Mouse (Mus musculus): Measurements from ENCODE around the gene Gm17655.
"Not testable (repeated sequence)": the region's sequence is repeated elsewhere in the genome, so short reads cannot be mapped to it uniquely, and the experiment has no call there.

The Gm17655 gene

DNA sequence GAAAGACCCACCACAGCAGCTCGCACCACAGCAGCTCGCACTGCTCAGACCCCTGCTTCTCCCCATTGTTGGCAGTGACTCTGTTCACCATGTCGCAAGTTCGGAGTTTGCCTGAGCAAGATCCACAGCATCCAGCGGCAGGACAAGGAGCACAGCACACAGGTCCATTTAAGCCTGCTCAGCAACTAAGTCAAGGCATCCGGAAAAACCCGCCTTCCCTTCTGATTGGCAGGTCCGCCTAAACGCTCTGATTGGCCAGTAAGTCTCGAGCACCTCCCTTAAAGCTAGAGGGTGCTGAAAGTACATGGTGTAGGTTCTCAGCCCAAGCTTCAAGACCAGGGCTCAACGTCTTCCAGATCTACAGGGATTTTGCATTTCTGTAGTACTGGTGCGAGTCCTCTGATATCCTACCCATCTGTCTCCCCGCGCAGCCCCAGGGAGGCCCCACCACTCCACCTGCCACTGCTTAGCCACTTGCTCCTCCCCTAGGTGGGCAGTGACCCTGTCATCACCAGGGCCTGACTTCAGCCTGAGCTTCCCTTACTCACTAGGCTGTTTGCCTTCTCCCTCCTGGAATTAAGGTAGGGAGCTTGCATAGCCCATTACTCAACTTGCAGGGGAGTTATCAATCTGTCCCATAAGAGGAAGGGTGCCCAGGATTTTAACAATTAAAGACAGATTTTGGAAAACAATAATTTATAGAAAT, 14.0 kb upstream of the Gm17655 start:
- DNase-seq (ENCODE audit: low read depth, low spot score), result no peak

DNA sequence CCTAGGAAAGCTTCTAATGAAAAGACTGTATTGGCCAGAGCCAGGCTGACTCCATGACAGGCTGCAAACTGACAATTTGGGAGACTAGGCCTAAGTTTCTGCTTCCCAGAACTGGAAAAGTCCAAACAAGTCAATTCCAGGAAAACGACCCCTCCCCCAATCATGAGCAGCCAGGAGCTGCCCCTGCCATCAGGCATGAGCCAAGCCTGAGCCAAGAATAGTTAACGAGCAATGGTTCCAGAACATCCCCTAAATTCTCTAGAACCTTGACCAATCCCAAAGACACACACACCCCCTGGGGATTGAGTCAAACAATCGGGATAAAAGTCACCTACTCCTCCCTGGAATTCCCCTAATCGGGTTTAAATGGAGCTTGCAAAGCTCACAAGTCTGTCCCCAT, 10.6 kb upstream of the Gm17655 start:
- no peak for DNase-seq (ENCODE audit: low read depth, low spot score)

DNA sequence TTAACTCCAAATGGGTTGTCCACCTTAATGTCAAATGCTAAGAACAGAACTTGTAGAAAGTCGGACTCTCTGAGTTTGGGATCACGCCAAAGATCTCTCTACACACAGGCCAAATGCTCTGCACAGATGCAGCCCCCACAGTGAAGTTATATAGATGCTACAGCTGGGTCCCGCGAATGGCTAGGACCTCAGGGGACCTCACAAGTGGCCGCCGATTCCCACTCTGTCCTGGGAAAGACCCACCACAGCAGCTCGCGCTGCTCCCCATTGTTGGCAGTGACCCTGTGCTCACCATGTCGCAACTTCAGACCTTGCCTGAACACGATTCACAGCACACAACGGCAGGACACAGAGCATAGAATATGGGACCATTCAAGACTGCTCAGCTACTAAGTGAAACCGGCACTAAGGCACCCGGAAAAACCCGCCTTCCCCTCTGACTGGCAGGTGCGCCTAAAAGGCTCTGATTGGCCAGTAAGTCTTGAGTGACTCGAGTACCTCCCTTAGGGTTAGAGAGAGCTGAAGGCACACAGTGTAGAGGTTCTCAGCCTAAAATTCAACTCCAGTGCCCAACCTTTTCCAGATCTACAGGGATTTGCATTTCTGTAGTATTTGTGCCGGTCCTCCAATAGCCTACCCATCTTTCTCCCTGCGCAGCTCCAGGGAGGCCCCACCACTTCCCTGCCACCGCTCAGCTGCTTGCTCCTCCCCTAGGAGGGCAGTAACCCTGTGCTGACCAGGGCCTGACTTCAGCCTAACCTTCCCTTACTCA, 14.5 kb downstream of the Gm17655 start:
- peak; percentile 50 for DNase-seq (ENCODE audit: low read depth, low spot score)

DNA sequence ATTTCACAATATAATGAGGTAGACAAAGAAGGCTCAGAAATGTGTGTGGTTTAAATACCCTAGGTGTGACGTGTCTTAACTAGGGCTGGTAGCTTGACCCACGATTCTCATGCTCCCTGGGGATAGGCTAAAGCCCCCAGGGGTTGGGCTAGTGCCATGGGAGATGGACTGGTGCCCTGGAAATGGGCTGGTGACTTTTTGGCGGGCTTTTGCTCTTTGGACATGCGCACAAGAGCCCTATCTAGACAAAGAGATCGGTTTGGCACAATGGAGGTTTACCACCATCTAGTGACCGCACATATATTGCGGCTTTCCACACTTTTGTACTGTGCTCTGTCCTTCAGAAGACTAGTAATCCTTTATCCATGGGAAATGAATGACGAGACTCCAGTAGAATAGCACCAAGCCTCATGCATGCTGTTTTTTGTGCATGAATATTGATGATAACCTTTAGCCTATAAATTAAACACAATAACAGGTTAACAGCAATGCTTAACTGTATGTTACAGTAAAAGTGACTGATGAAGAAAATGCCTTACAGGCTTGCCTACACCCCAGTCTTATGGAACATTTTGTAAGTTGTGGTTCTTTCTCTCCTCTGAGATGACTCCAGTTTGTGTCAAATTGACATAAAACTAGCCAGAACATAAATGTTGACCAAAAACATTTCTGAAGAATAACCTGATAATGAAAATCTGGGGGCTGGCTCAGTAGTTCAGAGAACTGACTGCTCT, 48.5 kb downstream of the Gm17655 start:
- peak; percentile 20 for DNase-seq (ENCODE audit: low read depth, low spot score)

DNA sequence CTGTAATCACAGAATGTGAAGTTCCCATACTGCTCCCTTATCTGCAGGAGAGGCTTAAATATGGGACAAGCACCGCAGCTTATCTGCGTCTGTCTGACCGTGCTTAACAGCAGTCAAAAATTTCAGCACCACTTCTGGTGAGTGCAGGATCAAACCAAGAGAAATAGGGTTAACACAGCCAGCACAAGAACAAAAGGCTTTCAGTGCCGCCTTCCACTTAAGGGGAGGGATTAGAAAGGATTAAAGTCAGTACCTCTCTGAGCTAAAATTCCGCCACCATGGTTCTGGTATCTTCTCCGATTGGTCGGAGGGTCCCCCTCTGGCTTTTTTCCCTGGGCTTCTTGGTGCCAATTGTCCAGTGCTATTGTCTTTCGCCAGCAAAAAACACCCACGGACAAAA, 49.0 kb downstream of the Gm17655 start:
- DNase-seq (ENCODE audit: low read depth, low spot score), result peak; percentile 1

DNA sequence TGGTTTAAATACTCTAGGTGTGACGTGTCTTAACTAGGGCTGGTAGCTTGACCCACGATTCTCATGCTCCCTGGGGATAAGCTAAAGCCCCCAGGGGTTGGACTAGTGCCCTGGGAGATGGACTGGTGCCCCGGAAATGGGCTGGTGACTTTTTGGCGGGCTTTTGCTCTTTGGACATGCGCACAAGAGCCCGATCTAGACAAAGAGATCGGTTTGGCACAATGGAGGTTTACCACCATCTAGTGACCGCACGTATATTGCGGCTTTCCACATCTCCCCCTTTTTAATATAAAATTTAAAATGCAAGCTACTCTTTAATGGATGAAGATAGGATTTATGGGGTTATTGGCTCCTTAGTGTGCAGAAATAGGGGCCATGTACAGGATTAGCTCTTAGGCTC, 56.5 kb downstream of the Gm17655 start:
- DNase-seq (ENCODE audit: low read depth, low spot score), result not testable (repeated sequence)

All from retina, adult 2 months (tissue).